Mouse (Mus musculus) adrenal gland, adult 18-20 months (tissue): ENCODE data around the gene Serpind1. TPM values are rescaled to one million over a fixed set of nuclear protein-coding genes. Genes with fewer than 3 reads are reported as not detected.

Source experiments
- DNase-seq, 2 experiments: peaks; one replicate each; pipeline ENCODE4 v3.0.0; 2021 to 2022; ENCODE audit warnings: low spot score in 2 of 2
- total RNA-seq, 2 experiments: library from RNA; stranded (reverse); gene quantifications; 1 replicate in 1 of 2; 2 replicates in 1 of 2; pipeline ENCODE4 v1.2.3; 2021

The Serpind1 gene
- total RNA-seq, 2 experiments from 2014 or later = 0.29 to 0.30 TPM

DNA sequence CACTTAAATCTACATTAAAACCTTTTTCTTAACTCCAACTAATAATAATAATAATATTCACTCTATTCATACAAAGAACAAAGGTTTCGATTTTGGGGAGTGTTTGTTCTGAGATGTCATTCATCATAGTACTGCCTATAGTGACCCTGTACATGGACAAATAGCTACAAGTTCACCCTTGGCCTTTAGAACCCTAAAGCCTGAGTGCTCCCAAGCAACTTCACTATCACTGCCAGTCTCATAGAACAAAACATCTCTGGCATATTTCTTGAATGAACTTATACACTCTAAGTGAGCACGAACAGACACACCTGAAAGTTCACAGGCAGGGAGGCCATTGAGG is 14.6 kb downstream of the Serpind1 start:
- DNase-seq = no peak

DNA sequence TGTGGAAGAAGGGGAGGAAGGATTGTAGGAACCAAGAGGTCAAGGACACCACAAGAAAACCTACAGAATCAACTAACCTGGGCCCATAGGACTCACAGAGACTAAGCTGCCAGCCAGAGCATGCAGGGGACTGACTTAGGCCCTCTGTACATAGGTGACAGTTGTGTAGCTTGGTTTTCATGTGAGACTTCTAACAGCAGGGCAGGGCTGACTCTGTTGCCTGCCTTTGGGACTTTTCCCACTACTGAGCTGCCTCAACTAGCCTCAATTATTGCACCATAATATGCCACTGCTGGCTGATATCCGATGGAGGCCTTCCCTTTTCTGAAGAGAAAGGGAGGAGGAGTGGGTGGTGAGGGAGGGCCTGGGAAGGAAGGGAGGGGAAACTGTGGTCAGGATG is 15.6 kb downstream of the Serpind1 start:
- no peak for DNase-seq

DNA sequence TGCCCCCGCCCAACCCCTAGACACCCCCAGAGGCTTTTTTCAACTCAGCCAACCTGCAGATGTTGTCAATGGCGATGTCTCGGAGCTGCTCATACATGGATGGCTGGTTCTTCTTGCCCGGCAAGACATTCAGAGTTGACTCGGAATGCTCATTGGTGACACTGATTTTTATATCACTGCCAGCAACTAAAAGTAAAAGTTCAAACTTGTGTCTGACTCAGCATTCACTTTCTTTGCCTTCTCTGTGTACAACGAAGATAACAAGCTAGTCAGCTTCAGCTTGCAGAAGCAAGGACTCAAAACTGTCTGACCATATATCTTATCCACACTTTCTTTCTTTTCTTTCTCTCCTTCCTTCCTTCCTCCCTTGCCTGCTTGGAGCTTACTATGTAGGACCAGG is 24.9 kb downstream of the Serpind1 start:
- no peak for DNase-seq

DNA sequence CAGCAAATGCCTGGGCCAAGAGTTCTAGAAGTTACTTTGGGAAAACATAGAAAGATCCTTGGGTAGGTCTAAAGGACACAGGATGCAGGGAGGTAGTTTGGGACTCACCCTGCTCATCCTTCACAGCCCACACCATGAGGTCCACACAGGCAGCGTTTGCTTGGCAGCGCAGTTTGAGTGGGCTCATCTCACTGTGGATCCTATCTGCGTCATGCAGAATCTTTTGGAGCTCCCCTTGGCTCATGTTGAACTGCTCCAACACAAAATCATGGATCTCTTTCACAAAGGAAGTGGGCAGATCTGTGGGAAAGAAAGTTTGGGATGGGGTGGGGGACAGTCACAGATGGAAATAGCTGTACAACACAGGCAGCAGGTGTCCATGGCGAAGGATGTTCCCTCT is 27.6 kb downstream of the Serpind1 start:
- DNase-seq = no peak

DNA sequence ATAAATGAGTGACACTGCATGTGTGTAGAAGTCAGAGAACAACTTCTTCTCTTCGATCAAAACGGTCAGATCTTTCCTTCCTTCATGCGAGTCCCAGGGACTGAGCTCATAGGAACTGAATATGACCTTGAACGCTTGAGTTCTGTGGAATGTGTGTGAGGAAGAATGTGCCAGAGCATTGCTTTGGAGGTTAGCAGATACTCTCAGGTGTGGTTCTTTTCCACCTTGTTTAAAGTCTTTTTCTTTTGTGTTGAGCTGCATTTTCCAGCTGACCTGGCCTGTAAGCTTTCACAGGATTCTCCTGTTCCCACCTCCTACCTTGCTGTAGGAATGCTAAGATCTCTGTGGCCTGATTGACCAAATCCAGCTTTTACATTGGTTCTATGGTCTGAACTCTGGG is 51.1 kb downstream of the Serpind1 start:
- no peak for DNase-seq

DNA sequence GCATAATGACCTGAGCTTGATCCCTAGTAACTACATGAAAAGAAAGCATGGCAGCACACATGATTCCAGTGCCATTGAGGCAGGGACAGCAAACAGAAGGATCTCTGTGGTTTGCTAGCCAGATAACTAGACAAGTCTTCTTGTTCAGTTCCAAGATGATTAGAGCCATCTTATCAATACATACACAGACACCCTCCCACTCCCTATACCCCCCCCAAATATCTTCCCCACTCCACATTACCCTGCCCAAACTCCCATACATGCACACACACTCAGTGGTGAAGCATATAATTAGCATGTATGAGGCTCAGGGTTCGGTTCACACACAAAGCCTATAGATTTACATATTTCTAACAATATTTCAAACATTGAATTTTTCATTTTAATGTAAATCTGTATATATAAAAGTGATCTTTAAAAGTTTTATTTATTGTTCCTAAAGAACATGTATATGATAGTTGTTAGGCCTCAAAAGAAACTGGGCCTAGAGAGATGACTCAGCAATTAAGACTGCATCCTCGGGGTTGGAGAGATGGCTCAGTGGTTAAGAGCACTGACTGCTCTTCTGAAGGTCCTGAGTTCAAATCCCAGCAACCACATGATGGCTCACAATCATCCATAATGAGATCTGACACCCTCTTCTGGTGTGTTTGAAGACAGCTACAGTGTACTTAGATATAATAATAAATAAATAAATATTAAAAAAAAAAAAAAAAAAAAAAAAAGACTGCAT is 52.6 kb downstream of the Serpind1 start:
- no peak for DNase-seq

DNA sequence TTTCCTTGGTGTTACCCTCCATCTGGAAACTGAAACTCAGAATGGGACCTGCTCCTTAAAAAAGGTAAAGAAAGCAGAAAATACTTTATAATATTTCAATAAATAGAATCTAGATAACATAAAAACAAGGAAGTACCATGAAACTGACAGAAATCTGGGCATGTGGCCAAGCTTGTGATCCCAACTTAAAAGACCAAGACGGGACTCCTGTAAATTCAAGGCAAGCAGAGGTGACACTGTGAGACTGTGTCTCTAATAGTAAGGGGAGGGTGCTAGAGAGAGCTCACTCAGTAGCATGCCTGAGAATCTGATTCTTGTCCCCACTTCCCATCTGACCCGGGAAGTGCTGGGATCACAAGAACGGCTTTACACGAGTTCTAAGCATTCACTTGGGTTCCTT is 61.6 kb downstream of the Serpind1 start:
- no peak for DNase-seq

Other genes starting within 250 kb of the Serpind1 start
- 10 to 100 TPM; 71.7 to 90.4 TPM for gene Ppil2, start 220.1 kb upstream of the Serpind1 start, total RNA-seq
- gene 2610318N02Rik, start 206.2 kb upstream of the Serpind1 start, total RNA-seq = under 1 TPM in 1 of 2 experiments, not detected in 1; 0.70 TPM
- gene Sdf2l1, start 199.0 kb upstream of the Serpind1 start, total RNA-seq = 10 to 100 TPM; 33.4 to 41.0 TPM
- gene Ydjc, start 186.8 kb upstream of the Serpind1 start, total RNA-seq = 1 to 10 TPM; 2.4 to 6.4 TPM
- under 1 TPM in 1 of 2 experiments, not detected in 1; 0.16 TPM for gene Ccdc116, start 184.1 kb upstream of the Serpind1 start, total RNA-seq
- gene Ube2l3, start 128.7 kb upstream of the Serpind1 start, total RNA-seq = 100 to 1,000 TPM; 186 to 220 TPM
- under 1 TPM in 1 of 2 experiments, not detected in 1; 0.06 TPM for gene Rimbp3, start 122.8 kb upstream of the Serpind1 start, total RNA-seq
- 1 to 10 TPM; 2.1 to 2.2 TPM for gene Hic2, start 97.8 kb upstream of the Serpind1 start, total RNA-seq
- 10 to 100 TPM in 1 of 2 experiments, 1 to 10 TPM in 1; 8.1 to 16.6 TPM for gene Tmem191c, start 55.3 kb upstream of the Serpind1 start, total RNA-seq
- 10 to 100 TPM; 27.7 to 29.3 TPM for gene Snap29, start 74.6 kb downstream of the Serpind1 start, total RNA-seq
- 100 to 1,000 TPM in 1 of 2 experiments, 10 to 100 TPM in 1; 95.5 to 105 TPM for gene Pi4ka, start 74.9 kb downstream of the Serpind1 start, total RNA-seq
- gene Crkl, start 120.6 kb downstream of the Serpind1 start, total RNA-seq = 10 to 100 TPM; 38.3 to 39.2 TPM
- 10 to 100 TPM in 1 of 2 experiments, 1 to 10 TPM in 1; 7.3 to 11.7 TPM for gene Aifm3, start 158.2 kb downstream of the Serpind1 start, total RNA-seq
- 10 to 100 TPM; 58.7 to 64.6 TPM for gene Lztr1, start 177.3 kb downstream of the Serpind1 start, total RNA-seq
- gene Thap7, start 199.8 kb downstream of the Serpind1 start, total RNA-seq = 10 to 100 TPM; 35.1 to 38.5 TPM
- not detected for gene Lrrc74b, start 229.9 kb downstream of the Serpind1 start, total RNA-seq
- 1 to 10 TPM; 1.8 to 2.8 TPM for gene P2rx6, start 230.5 kb downstream of the Serpind1 start, total RNA-seq